Mouse (Mus musculus) T-helper 1 cell (primary cell): ENCODE results near the gene Peg3.
"Not testable (repeated sequence)": the region's sequence is repeated elsewhere in the genome, so short reads cannot be mapped to it uniquely, and the experiment has no call there.

Experiments
- in situ Hi-C: fragments of 300-600 bp; cut with MboI, MseI; formaldehyde crosslinking; loops from one replicate; pipeline ENCODE4 v1.15.1; 2025; ENCODE audit warnings: high pct_unique_total_duplicates

The Peg3 gene

DNA sequence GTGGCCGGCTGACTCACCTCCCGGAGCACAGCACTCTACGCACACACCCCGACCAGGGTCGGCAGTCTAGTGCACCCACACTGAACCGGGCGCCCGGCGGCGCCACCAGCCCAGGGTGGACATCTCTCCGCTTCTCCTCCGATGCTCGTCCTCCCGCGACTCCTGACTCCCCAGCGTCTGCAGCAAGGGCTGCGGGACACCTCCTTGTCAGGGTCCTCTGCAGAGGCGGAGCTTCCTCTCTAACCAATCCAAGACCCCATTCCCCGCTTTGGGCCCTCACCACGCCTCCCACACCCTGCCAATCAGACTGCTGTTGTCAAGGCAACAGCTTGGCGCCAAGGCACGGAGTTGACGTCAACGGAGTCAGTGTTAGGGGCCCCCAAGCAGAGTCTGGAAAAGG lies at the start of gene Peg3, which contains the start of gene Usp29:
Gene Peg3, minus strand, starts transcription at position 191 of the 400 bp plus-strand sequence.
Gene Usp29, plus strand, starts transcription at position 338 of the 400 bp plus-strand sequence.
- in situ Hi-C loops, result no loop called here

DNA sequence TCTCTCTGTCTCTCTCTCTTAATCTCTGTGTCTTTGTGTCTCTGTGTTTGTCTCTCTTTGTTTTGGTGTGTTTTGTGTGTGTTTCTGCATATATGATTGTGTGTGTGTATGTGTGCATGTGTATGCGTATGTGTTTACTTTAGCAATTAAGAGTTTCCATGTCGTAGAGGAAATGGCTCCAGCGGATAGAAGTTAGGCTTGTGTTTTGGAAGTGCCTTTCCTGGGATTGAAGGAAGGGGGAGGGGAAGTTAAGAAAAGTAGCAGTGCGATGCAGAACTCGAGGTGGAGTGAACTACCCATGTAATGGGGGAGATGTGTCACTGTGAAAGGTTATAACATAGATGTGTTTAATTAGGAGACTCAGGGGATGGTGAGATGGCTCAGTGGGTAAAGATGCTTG lies 48.9 kb upstream of the Peg3 start:
- in situ Hi-C loops, result no loop called here

GRCm38 (mm10) chr7:6777689-6778088 lies 47.5 kb upstream of the Peg3 start:
- in situ Hi-C loops, result no loop called here

GRCm38 (mm10) chr7:6777107-6777506 lies 46.9 kb upstream of the Peg3 start:
- in situ Hi-C loops, result no loop called here

DNA sequence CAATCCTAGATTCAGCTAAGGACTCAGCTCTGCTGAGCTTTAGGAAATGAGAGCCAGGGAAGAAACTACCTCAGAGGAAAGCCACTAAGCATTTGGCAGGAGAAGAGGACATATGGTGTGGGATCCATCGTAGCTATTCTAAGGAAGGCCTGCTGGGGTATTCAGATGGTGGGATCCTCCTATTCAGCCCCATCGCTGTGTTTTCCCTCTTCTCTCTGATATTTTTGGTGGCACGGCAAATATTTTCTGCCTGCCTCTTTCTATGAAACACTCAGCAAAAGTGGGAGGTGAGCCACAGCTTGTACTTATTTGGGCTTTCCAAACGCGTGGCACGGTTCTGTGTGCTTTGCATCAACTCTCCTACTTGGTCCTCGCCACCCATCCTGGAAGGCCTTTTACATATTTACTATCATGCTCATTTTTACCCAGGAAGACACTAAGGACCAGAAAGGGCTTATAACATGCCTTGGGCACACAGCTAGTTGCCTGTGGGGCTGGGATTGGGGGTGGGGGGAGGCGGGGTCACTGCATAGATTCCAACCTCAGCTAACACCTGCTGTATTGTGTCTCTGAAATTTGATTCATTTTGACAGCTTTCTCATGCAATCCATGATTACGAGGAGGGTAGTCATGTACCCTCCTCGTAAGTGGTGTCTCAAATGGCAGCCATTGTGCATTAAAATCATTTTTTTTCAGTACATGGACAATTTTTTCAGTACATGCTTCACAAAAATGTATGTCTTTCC lies 46.3 kb upstream of the Peg3 start:
- in situ Hi-C loops, result no loop called here

DNA sequence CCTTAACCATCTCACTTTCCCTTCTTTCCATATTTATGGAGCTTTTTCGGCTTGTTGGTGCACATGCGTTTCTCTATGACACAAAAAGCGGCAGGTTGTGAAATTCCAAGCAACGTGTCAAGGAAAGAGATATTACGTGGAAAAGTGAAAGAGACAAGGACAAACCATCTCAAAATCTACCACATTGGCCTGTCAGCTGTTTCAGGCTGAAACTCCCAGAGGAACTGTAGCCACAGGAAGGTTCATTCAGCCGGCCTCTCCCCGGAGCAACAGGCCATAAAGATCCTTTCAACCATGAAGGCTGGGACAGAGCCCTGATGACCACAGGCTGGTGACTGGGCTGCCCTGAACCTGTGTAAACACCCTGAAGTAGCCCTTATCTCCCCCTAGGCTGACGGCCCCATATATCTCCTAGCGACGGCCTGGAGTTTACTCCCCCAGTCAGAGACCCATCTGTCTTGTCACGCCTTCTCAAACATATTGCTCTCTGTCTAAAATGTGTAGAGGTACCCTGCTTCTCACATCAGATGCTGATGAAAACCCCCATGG lies 43.7 kb upstream of the Peg3 start:
- in situ Hi-C loops, result not testable (repeated sequence)

DNA sequence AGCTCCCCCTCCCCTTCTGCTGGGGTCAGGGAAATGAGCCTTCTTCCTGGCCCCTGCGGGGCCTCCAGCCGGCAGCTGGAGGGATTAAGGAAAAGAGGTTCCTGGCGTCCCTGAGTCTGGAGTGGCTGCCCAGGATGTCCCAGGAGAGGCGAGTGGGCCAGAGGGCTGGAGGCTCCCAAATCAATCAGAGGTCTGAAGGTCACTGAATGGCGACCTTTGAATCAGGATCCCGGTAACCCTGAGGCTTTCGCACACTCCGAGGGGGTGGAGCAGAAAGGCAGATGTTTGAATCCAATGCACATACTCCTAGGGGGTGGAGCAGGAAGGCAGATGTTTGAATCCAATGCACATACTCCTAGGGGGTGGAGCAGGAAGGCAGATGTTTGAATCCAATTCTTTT lies 40.1 kb upstream of the Peg3 start:
- in situ Hi-C loops, result no loop called here

- in situ Hi-C loops, result no loop called here
These were observed 35.0 kb upstream of the Peg3 start for GRCm38 (mm10) chr7:6765240-6765639.

- in situ Hi-C loops, result no loop called here
These were observed 29.9 kb upstream of the Peg3 start for GRCm38 (mm10) chr7:6760170-6760569.

DNA sequence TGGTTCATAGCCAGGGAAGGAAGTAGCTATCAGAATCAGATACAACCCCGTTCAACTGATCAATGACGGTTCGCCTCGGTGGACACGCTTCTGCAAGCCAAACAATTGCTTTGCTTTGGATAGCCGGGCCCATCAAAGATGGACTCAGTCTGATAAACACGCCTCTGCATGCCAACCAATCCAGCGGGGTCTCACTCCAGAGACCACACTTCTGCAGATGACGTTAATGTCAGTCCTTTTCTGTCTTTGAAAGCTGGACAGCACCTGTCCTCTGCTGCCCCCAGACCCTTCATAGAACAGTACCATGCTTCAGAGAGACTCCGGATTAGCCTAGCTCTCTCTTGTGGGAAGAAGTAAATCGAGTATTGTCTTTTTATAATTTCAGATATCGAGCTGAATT lies 29.5 kb upstream of the Peg3 start:
- in situ Hi-C loops, result no loop called here

DNA sequence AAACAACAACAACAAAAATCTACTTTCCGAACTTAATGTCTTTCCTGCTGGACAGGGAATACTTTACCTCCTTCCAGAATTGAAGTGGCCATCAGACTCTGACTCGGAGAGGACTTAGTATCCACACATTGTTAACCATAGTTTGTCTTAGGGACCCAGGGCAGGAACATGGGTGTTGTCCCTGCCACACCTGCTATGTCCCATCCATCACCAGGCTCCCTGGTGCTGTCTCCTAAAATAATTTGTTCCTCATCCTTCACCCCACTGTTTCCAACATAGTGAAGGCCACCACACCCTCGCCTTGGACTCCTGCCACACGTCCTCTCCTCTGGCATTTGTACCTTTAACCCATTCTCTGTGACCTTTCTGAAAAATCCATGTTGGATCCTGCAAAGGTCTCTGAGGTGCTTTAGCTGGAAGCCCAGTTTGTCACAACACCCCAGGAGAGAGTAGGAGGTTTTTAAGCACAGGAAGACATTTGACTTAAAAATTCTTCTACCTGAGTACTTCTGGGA lies 26.6 kb upstream of the Peg3 start:
- in situ Hi-C loops, result no loop called here

DNA sequence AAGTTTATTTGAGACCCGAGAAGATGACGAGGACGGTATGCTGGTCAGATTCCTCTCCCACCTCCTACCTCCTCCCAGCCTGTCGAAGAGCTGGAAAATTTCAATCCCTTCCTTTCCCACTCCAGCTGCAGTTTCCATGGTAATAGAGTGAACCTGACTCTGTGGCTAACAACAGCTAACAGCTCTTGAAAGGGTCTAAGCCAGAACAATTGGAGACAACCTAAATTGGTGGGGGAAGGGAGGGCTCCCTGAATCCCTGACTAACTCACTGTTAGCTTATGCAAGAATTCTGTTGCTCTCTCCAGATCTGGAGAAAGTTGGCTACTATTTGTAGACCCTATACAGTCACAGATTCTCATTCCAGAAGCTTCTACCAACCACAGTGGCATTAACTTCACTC lies 23.2 kb upstream of the Peg3 start:
- in situ Hi-C loops, result no loop called here

- in situ Hi-C loops, result no loop called here
These were observed 19.0 kb upstream of the Peg3 start for GRCm38 (mm10) chr7:6749196-6749595.

DNA sequence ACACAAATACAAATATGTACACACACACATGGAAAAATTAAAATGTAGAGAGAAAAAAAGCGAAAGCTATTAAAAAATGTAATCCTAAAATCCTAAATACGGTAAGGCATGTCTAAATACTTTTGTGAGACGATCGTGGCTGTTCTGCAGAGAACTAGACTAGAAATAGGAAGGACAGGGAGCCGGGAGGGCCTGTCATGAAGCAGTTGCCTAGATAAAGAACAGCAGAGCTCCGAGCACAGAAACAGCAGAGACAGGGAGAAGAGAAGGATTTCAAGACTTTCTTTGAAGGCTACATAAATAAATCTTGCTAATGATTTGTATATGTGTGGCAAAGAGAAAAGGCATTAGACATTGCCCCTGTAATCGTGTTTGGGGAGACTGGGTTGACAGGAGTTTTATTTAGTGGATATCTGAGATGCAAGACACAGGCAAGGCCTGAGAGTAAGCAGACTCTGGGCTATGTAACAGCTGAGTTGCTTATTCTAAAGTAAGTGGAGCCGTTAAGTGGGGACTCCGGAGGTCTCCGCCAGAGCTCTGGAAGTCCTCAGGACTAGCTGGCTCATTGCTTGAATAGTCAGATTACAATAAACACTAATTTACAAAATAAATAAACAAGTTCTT lies 14.2 kb upstream of the Peg3 start:
- in situ Hi-C loops, result no loop called here

DNA sequence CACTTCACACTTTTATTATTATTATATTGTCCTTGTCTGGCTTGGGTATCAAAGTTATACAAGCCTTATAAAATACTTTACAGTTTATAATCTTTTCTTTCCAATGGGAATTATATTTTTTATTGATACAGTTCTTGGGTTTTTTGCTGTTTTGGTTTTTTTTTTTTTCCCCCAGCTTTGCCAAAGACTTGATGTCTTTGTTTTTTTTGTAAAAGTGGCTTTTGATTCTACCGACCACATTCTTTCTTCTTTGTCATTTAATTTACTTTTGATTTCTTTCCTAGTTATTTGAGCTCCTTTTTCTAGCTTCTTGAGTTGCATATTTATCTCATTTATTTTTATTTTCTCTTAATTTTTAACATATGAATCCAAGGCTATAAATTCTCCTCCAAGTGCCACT lies 5.8 kb upstream of the Peg3 start:
- in situ Hi-C loops, result no loop called here

DNA sequence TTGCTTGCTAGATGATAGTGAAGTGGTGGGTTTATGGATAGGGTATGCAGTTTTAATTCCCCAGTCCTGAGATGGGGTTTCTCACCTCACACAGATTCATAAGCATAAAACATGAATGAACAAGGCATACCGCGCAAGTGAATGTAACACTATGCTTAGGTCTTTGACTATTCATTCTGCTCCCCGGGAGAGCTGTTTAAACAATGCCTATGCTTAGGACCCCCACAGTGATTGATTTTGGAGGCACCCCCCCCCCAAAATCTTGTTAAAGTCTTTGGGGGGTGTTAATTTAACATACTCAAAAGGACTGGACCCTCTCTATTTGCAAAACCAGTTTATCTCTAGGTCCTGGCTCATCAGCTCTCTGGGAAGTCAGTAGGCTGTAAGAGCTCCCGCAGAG lies 1.7 kb upstream of the Peg3 start:
- in situ Hi-C loops, result no loop called here

GRCm38 (mm10) chr7:6731373-6731772 lies 1.1 kb upstream of the Peg3 start:
- in situ Hi-C loops, result no loop called here

DNA sequence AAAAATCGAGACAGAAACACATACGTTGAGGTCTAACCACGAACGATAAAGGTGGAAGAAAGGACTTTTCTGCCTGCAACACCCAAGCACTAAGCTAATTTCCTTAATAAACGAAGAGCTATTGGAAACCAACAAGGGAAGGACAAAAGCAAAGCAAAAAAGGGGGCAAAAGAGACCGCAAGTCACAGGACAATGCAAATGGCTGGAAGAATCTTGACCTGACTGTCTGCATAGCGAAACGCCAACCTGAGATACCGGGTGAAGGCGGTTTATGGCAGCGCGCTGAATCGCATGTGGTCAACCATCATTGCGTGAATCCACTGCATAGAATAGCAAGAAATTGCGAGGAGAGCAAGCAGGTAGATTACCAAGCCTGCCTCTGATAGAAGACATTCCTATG lies 570 bp upstream of the Peg3 start:
- in situ Hi-C loops, result no loop called here

GRCm38 (mm10) chr7:6729061-6729817 lies 992 bp downstream of the Peg3 start:
- in situ Hi-C loops, result loop anchor here (5.0 kb wide), 1 partner anchor 372 kb away; no protein-coding TSS in a partner anchor

GRCm38 (mm10) chr7:6728263-6728931 lies 1.8 kb downstream of the Peg3 start:
- in situ Hi-C loops, result loop anchor here (5.0 kb wide), 1 partner anchor 371 kb away; no protein-coding TSS in a partner anchor

- in situ Hi-C loops, result loop anchor here (5.0 kb wide), 1 partner anchor 370 kb away; no protein-coding TSS in a partner anchor
These were observed 2.7 kb downstream of the Peg3 start for GRCm38 (mm10) chr7:6727351-6728121.
